Mouse (Mus musculus) heart, adult 2 months (tissue): ENCODE measurements at regions not wholly inside any gene's neighbourhood (a gene's known extent, or its start where the extent isn't known, plus 50 kb on each side); places are given as distances from the start of the nearest gene placed in this dataset.

Experiments
- DNase-seq, 2 experiments: peaks; one replicate each; pipeline ENCODE4 v3.0.0; 2021
- H3K27ac ChIP-seq: fragments of 200-600 bp; 2 replicates; pipeline ENCODE4 v1.8.1; 2022
- H3K27me3 ChIP-seq: fragments of 200-500 bp; 2 replicates; pipeline ENCODE4 v1.6.1; 2012; ENCODE audit warnings: mild to moderate bottlenecking, low read length, inconsistent platforms, mixed read lengths; ENCODE audit not compliant: control insufficient read depth, insufficient read depth
- H3K36me3 ChIP-seq: fragments of 200-500 bp; 2 replicates; pipeline ENCODE4 v1.6.1; 2012; ENCODE audit warnings: low read length, inconsistent platforms; ENCODE audit not compliant: control insufficient read depth, insufficient read depth
- H3K4me1 ChIP-seq: fragments of 200-500 bp; 2 replicates; pipeline ENCODE4 v1.6.1; 2011; ENCODE audit warnings: low read length; ENCODE audit not compliant: control insufficient read depth, insufficient read depth
- H3K4me3 ChIP-seq: fragments of 200-600 bp; 2 replicates; pipeline ENCODE4 v1.8.1; 2022
- H3K79me2 ChIP-seq: fragments of 200-500 bp; replicated peaks from 2 replicates; pipeline ENCODE4 v1.6.1; 2012; ENCODE audit warnings: mild to moderate bottlenecking, inconsistent platforms, low read length, moderate library complexity, mixed read lengths; ENCODE audit not compliant: control insufficient read depth, insufficient read depth
- H3K9ac ChIP-seq: fragments of 200-500 bp; 2 replicates; pipeline ENCODE4 v1.6.1; 2012; ENCODE audit warnings: low read depth, mild to moderate bottlenecking, control low read depth, inconsistent platforms, low read length, mixed read lengths
- CTCF ChIP-seq: fragments of 200-600 bp; IDR thresholded peaks from 2 replicates; pipeline ENCODE4 v1.8.1; 2022; ENCODE audit warnings: antibody characterized with exemption, mild to moderate bottlenecking, moderate library complexity
- EP300 ChIP-seq: fragments of 200-500 bp; IDR thresholded peaks from 2 replicates; pipeline ENCODE4 v1.6.1; 2011; ENCODE audit warnings: low read depth, low read length, control low read depth; ENCODE audit not compliant: insufficient read depth
- POLR2A ChIP-seq: fragments of 200-500 bp; IDR thresholded peaks from 2 replicates; pipeline ENCODE4 v1.6.1; 2011; ENCODE audit warnings: mild to moderate bottlenecking, low read depth, low read length, control low read depth; ENCODE audit not compliant: insufficient read depth
- WGBS: fragments of 180-500 bp; shearing (Covaris S2); methylation state at CpG from one replicate; pipeline ENCODE4 v1.1.7; 2018; 5-methylcytosine and 5-hydroxymethylcytosine counted together
- intact Hi-C: fragments of 180-260 bp; cut with DNase I; formaldehyde crosslinking; loops from one replicate; pipeline ENCODE4 v1.15.1; 2025

GRCm38 (mm10) chr1:166812072-166812461 lies 130.4 kb upstream of the Fmo9 start:
- no peaks in the 10 kb centered on the region for H3K36me3 ChIP-seq
- TF ChIP-seq EP300 (no peak), POLR2A (no peak), CTCF (no peak)
- H3K79me2 ChIP-seq, result no peaks in the 10 kb centered on the region
- 68% methylated on average over 7 of the region's 7 CpGs for WGBS
- no peak overlapping the region for H3K9ac ChIP-seq
- no peak overlapping the region for H3K27ac ChIP-seq
- H3K27me3 ChIP-seq, result no peaks in the 10 kb centered on the region
- intact Hi-C loops, result no loop called here
- H3K4me3 ChIP-seq, result no peak overlapping the region
- no peak for DNase-seq
- peaks cover 13% of the 10 kb centered on the region for H3K4me1 ChIP-seq

- 74% methylated on average over 7 of the region's 7 CpGs for WGBS
These were observed 131.3 kb upstream of the Fmo9 start for GRCm38 (mm10) chr1:166812920-166813439.

GRCm38 (mm10) chr1:166817927-166818326 lies 136.3 kb upstream of the Fmo9 start:
- H3K27me3 ChIP-seq, result no peaks in the 10 kb centered on the region

More at GRCm38 (mm10) chr1:166812920-166813439, 131.3 kb upstream of the Fmo9 start:
- no peak for DNase-seq
- H3K9ac ChIP-seq, result no peak overlapping the region
- H3K27me3 ChIP-seq, result no peaks in the 10 kb centered on the region
- H3K4me3 ChIP-seq, result no peak overlapping the region
- peaks cover 9% of the 10 kb centered on the region for H3K4me1 ChIP-seq
- no peaks in the 10 kb centered on the region for H3K36me3 ChIP-seq
- TF ChIP-seq EP300 (no peak), POLR2A (no peak), CTCF (no peak)
- H3K79me2 ChIP-seq, result no peaks in the 10 kb centered on the region
- H3K27ac ChIP-seq, result no peak overlapping the region
- intact Hi-C loops, result no loop called here

GRCm38 (mm10) chr1:166818682-166819081 lies 137.0 kb upstream of the Fmo9 start:
- no peak overlapping the region for H3K9ac ChIP-seq
- intact Hi-C loops, result no loop called here
- H3K79me2 ChIP-seq, result no peaks in the 10 kb centered on the region
- no peaks in the 10 kb centered on the region for H3K27me3 ChIP-seq
- no peak for TF ChIP-seq EP300
- no peak for TF ChIP-seq POLR2A
- TF ChIP-seq CTCF, result no peak
- no peak for DNase-seq
- peaks cover 4% of the 10 kb centered on the region for H3K4me1 ChIP-seq
- peaks cover 2% of the 10 kb centered on the region; the same call in 1 of the 2 replicates for H3K36me3 ChIP-seq
- 65% methylated on average over 5 of the region's 5 CpGs for WGBS
- no peak overlapping the region for H3K4me3 ChIP-seq
- peak overlapping the region; percentile 81 for H3K27ac ChIP-seq

More at GRCm38 (mm10) chr1:166817927-166818326, 136.3 kb upstream of the Fmo9 start:
- Histone ChIP-seq H3K4me1 (peaks cover 4% of the 10 kb centered on the region), H3K27ac (no peak overlapping the region), H3K79me2 (no peaks in the 10 kb centered on the region), H3K36me3 (peaks cover 2% of the 10 kb centered on the region; the same call in 1 of the 2 replicates), H3K9ac (no peak overlapping the region), H3K4me3 (no peak overlapping the region)
- TF ChIP-seq EP300 (no peak), CTCF (no peak), POLR2A (no peak)
- intact Hi-C loops, result no loop called here
- 96% methylated on average over 4 of the region's 4 CpGs for WGBS
- DNase-seq, result no peak

- Histone ChIP-seq H3K36me3 (peaks cover 2% of the 10 kb centered on the region; the same call in 1 of the 2 replicates), H3K79me2 (no peaks in the 10 kb centered on the region), H3K4me1 (peaks cover 4% of the 10 kb centered on the region), H3K27ac (peak overlapping the region; percentile 81), H3K27me3 (no peaks in the 10 kb centered on the region), H3K9ac (no peak overlapping the region), H3K4me3 (no peak overlapping the region)
- intact Hi-C loops, result no loop called here
- DNase-seq, result peak in 1 of 2 experiments; percentile 51
- 20% methylated on average over 7 of the region's 7 CpGs for WGBS
- TF ChIP-seq EP300 (0 out of 2 replicates have a peak, but pooled peaks have one; percentile 62), CTCF (no peak), POLR2A (peak; percentile 49; the same call in 1 of the 2 replicates)
These were observed 137.8 kb upstream of the Fmo9 start for GRCm38 (mm10) chr1:166819420-166819819.

GRCm38 (mm10) chr1:166820050-166820449 lies 138.4 kb upstream of the Fmo9 start:
- intact Hi-C loops, result no loop called here
- H3K4me3 ChIP-seq, result no peak overlapping the region
- DNase-seq, result no peak
- no peak overlapping the region for H3K9ac ChIP-seq
- no peaks in the 10 kb centered on the region for H3K27me3 ChIP-seq
- TF ChIP-seq EP300 (no peak), CTCF (no peak), POLR2A (no peak)
- 61% methylated on average over 5 of the region's 5 CpGs for WGBS
- H3K27ac ChIP-seq, result peak overlapping the region; percentile 81
- no peaks in the 10 kb centered on the region for H3K79me2 ChIP-seq
- H3K4me1 ChIP-seq, result peaks cover 4% of the 10 kb centered on the region
- peaks cover 2% of the 10 kb centered on the region; the same call in 1 of the 2 replicates for H3K36me3 ChIP-seq
